Mouse (Mus musculus): Measurements from ENCODE around the gene Il11.

Il11 gene

DNA sequence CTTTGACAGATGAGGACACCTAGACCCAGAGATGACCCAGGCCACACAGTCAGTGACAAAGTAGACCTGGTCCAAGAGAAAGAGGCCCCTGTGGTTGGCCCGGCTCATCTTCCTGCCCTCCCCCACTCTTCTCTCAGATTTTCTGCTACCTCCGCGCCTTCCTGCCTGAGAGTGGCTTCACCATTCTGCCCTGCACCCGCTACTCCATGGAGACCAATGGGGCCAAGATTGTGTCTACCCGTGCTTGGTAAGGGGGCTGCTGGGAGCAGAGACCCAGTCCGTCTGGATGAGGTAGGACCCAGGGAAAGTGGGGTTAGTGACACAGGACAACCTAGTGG, 40.2 kb downstream of the Il11 start:
- DNase-seq = no peak

DNA sequence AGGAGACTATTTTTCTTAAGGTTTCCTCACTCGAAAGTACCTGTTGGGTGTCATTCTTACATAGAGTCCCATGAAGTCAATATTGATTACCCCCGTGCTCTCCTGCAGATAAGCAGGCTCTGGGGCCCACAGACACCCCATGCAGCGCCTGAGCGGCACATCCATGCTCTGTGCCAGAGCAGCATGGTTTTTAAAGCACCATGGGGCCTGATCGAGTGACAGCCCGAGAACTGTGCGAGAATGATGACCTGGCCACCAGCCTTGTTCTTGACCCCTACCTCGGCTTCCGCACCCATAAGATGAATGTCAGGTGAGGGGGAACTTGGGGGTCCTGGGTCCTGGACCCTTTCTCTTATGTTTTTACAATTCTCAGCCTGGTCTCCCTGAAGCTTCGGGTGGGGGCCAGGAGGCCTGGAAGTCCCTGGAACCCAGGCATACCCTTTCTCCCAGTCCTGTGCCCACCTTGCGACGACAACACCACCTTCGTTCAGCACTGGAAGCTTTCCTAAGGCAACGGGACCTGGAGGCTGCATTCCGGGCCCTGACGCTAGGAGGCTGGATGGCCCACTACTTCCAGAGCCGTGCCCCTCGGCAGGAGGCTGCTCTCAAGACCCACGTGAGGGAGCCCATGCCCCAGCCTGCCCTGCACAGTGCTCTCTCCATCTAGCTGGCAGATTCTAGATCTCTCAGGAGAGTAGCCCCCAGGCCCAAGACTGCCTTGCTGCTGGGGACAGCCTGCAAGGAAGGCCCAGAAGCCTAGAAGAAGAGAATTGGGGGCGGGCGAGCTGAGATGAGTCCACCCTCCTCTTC, 40.8 kb downstream of the Il11 start:
- peak; percentile 33 for DNase-seq

DNA sequence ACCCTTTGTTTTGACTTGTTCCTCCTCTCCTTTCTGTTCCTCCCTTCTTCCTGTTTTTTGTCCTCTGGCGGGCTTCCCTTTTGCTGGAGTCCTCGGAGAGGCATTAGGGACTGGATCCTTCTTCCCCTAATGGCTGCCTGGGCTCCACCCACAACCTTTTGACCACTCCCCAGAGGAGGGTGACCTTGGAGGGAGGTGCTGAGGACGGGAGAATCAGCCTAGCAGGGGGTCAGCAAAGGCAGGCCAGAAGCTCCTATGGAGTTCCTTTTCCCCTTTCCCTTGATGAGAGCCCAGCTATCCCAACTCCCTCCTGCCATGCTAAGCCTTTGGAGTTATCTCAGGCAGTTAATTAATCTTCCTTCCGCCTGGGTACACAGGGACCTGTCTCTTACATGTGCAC, 41.5 kb downstream of the Il11 start:
- peak; percentile 78 to 83 for DNase-seq

DNA sequence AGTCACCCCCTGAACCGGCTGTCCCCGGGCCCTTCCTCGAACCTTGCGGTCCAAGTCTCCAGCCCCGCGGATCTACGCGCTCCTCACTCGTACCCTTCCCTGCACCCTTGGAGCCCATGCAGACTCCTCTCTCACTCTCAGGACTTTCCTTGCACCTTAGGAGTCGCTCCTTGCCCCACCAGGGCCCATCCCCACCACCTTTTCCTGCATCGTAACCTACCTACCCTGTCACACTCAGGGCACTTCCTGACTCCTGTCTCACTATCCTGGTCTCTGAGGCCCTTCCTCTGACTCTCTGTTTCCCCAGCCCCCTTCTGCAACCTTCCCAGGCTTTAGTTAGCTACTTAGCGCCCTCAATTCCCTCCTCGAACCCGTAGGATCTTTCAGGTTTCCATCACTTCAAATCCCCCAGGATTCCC, 42.3 kb downstream of the Il11 start:
- DNase-seq = no peak

DNA sequence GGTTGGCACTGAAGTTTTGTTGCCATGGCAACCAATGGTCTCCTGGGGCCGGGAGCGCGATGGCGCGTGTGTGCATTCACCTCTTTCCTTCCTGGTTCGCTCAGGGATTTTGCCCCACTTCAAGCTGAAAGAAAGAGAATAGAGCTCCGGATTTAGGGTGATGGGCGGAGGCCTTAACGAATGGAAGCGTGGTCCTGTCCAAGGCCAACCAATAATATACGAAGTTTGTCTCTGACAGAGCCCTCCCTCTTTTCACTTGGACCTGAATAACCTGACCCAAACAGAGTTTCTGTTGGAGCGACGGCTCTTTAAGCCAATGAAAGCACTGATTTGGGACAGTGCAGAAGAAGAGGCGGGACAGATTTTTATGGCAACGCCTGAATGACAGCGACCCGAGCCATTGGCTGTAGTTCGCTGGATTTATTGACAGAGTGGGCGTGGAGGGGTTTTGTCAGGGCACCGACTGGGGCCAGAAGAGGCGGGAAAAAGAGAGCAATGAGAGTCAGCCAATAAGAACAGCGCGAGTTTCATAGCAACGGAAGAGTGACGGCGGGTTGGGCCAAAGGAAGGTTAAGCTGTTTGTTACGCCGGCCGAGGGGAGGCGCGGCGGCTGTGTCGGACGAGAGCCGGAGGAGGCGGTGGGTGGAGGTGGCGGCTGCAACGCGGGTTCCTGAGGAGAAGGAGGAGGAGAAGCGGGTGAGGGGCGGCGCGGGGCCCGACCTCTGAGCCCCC, 42.9 kb downstream of the Il11 start, which contains the start of gene Kmt5c:
Gene Kmt5c, plus strand, starts transcription at position 572 of the 732 bp plus-strand sequence.
- DNase-seq = peak; percentile 96 to 97

DNA sequence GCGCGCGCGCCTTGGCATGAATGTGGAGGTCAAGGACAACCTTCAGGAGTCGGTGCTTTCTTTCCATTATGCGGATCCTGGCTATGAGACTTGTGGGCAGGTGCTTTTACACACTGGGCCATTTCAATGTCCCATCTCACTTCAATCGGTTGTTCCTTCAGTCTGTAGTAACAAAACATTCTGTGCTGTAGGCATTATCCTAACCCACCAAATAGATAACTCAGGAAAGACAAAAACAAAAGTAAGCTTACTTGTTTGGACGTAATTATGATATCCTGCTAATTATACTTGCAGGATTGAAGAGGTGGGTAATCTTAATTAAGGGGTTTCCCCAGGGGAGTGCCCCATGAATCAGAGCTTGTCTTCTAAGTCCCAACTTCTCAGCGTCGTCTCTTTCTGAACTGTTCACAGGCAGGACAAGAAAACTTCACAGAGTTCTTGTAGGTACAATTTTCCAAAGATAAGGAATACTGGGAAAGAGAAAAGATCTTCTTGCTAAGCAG, 43.6 kb downstream of the Il11 start:
- peak in 1 of 2 experiments; percentile 27 for DNase-seq

DNA sequence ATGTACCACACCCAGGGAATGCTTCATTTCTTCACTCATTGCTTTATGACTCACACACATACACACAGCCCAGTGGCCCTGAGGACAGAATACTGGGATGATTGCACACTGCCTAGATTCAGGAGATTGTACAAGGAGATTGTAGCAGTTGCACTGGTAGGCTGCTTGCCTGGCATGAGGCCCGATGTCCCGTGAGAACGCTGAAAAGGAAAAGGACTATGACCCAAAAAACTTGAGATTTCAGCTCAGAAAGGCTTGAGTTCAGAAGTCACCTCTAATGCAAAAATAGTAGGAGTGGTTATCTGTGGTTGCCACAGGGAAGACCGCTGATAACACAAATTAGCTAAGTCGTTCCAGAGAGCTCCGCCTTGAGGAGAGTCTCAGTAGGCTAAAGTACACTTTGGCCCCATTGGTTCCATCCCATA, 49.7 kb downstream of the Il11 start:
- no peak for DNase-seq

DNA sequence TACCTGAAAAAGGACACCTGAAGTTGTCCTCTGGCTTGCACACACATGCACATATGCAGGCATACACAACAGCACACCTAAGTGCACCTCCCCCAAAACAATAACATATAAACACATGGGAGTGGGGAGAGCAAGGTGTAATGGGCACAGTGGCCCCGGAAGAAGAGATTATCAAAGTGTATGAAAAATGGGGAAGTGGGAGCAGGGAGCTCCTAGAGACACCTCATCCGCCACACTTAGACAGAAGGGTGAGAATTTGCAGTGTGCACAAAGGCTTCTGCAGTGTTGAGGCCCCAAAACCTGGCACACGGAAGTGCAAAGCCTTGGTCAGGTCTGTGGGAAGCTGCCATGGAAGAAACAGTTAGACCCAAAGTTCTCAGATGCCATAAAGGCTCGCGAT, 51.6 kb downstream of the Il11 start:
- no peak for DNase-seq

DNA sequence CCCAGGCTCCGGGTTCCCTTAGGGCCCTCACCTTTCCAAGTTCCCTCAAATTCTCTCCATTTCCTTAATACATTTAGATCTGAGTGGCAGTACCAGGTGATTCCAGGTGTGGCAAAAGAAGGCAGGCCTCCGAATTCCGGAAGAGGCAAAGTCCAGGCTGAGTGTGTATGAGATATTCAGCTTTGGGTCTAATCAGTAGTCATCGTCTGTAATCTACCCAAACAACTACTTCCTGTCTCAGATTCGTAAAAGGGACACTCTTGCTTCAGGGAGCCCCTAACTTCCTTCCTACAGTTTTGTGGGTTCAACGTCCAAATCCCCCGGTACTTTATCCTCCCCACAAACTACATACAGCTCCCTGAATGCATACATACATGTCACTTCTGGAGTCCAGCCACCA, 57.5 kb downstream of the Il11 start, which contains the start of gene Tmem150b:
Gene Tmem150b, minus strand, starts transcription at position 81 of the 400 bp plus-strand sequence.
- no peak for DNase-seq

DNA sequence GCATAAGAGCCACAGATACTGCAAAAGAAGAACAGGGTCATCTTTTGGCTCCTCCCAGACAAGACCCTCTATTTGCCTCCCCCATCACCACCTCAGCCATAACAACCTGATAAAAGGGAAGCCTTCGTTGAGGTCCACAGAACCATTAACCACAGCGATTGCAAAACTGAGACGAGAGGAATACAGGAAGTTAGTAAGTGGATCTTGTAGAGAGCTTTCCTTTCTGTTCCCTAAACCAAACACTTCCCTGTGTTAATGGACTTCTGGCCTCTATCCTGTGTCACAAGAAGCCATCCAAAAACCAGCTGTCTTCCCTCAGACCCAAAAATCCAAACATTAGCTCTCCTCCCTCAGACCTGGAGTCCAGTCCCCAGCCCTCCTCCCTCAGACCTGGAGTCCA, 58.3 kb downstream of the Il11 start:
- no peak for DNase-seq

DNA sequence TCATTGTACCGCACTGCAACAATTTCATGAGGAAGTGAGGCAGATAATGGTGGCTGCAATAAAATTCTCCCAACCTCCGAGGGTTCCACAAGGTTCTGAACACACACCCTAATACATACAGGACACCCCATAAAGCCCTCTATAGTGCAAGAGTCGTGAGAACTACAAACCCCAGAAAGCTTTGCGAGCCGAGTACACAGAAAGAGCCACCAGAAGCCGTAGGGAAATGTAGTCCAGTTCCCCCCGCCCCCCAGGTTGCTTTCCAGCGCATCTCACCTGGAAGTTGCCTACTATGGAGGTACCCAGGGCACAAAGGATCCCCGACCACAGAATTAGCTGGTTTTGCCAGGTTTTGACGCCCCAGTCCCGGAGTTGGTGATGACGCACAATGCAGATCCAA, 59.2 kb downstream of the Il11 start:
- DNase-seq = peak; percentile 52 to 73

Measured in cerebellum, postnatal 25 days (tissue).